Mouse (Mus musculus) kidney, adult 2 months (tissue): Measurements from ENCODE around the gene Sema4a. TPM values are rescaled to one million over a fixed set of nuclear protein-coding genes. Genes with fewer than 3 reads are reported as not detected.
A peak's percentile ranks its signal among the peaks of the same experiment; 100 is the strongest.

Experiments used
- DNase-seq: peaks from one replicate; pipeline ENCODE4 v3.0.0; 2021
- H3K27ac ChIP-seq: fragments of 200-500 bp; 2 replicates; pipeline ENCODE4 v1.5.1; 2012; ENCODE audit warnings: low read depth, low read length, control low read depth, inconsistent platforms; ENCODE audit not compliant: insufficient read depth
- H3K27me3 ChIP-seq: fragments of 200-500 bp; replicated peaks from 2 replicates; pipeline ENCODE4 v1.6.1; 2012; ENCODE audit warnings: mild to moderate bottlenecking, moderate library complexity, low read length, inconsistent platforms; ENCODE audit not compliant: control insufficient read depth, insufficient read depth
- H3K36me3 ChIP-seq: fragments of 200-500 bp; 2 replicates; pipeline ENCODE4 v1.6.1; 2012; ENCODE audit warnings: mild to moderate bottlenecking, moderate library complexity, low read length, inconsistent platforms; ENCODE audit not compliant: control insufficient read depth, insufficient read depth
- H3K4me1 ChIP-seq: fragments of 200-500 bp; 2 replicates; pipeline ENCODE4 v1.6.1; 2011; ENCODE audit warnings: low read length; ENCODE audit not compliant: control insufficient read depth, insufficient read depth
- H3K4me3 ChIP-seq: fragments of 200-500 bp; 2 replicates; pipeline ENCODE4 v1.5.1; 2011; ENCODE audit warnings: mild to moderate bottlenecking, low read depth, low read length, control low read depth; ENCODE audit not compliant: insufficient read depth
- CTCF ChIP-seq: fragments of 200-500 bp; conservative IDR thresholded peaks from 2 replicates; pipeline ENCODE4 v1.5.1; 2011; ENCODE audit warnings: low read depth, mild to moderate bottlenecking, control low read depth, low read length, moderate library complexity, mixed read lengths; ENCODE audit not compliant: insufficient read depth, insufficient read length
- POLR2A ChIP-seq: fragments of 200-500 bp; IDR thresholded peaks from one replicate; pipeline ENCODE4 v1.6.1; 2011; ENCODE audit warnings: low read depth, low read length, control low read depth
- WGBS: fragments of 180-500 bp; shearing (Covaris S2); methylation state at CpG from one replicate; pipeline ENCODE4 v1.1.7; 2018; 5-methylcytosine and 5-hydroxymethylcytosine counted together
- polyA plus RNA-seq: library from polyadenylated mRNA; depleted of rRNA; stranded (reverse); fragments of >200 nt; gene quantifications from 2 replicates; pipeline ENCODE4 v1.2.3, GENCODE M21; 2012

Sema4a gene
- polyA plus RNA-seq, 1 experiment: 176 TPM

DNA sequence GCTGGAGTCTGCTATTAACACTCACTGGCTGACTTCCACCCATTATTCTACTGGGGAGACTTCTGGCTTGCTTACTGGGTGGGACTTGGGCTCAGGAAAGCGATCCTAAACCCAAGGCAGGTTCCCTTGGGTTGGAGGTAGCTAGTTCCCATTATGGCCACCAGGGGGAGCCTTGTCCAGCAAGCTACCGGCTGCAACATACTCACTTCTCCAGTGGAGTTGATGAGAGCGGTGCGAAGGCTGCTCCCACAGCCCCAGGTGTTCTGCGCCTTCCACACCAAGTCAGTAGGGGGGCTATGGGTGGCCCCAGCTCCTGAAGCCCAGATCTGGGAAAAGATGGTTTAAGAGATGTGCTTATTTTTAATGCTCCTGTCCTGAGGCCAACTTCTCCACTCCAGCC, 22.6 kb upstream of the Sema4a start:
- no peaks in the 10 kb centered on the region; the same call in 1 of the 2 replicates for H3K36me3 ChIP-seq
- H3K27me3 ChIP-seq: no peaks in the 10 kb centered on the region
- no peak overlapping the region for H3K4me3 ChIP-seq
- peak; percentile 76 for DNase-seq
- 11% methylated on average over 5 of the region's 5 CpGs for WGBS
- no peak overlapping the region for H3K27ac ChIP-seq
- H3K4me1 ChIP-seq: no peaks in the 10 kb centered on the region; the same call in 1 of the 2 replicates
- TF ChIP-seq CTCF (peak; percentile 93), POLR2A (no peak)

DNA sequence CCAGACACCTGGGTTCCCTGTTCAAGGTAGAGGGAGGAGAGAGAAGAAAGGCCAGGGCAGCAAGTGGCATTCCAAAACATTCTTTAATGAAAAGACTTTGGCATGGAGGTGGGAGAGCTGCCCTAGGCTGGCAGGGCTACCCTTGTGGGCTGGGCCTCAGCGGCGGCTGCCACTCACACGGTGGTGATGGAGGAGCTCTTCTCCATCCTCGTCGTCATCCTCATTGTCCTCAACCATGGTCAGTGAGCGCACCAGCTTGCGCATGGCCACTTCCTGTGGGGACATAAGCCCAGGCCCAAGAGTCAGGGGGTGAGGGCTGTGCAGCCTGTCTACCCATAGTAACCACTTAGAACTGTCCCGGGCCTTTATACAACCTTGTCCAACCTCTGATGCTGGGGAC, 22.2 kb upstream of the Sema4a start:
- no peak for DNase-seq
- WGBS: 80% methylated on average over 8 of the region's 8 CpGs
- Histone ChIP-seq H3K4me1 (no peaks in the 10 kb centered on the region), H3K27ac (no peak overlapping the region), H3K27me3 (no peaks in the 10 kb centered on the region), H3K36me3 (no peaks in the 10 kb centered on the region; the same call in 1 of the 2 replicates), H3K4me3 (no peak overlapping the region)
- TF ChIP-seq CTCF (no peak), POLR2A (no peak)

DNA sequence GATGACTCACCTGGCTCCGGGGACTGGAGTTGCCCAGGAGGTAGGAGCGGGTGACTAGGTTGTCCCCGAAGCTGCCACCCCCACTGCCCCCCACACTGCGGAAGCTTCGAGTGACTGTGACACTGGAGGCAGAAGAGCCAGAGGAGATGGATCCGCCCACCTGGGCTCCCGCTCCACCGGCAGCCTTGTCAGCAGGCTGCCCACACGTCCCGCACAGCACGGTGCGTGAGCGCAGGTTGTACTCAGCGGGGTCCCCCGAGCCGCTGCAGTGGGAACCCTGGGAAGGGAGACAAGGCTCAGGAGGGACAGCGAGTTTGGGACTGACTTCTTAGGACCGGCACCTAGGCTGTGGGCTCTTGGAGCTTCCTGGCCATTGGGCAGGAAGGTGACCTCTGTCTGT, 21.4 kb upstream of the Sema4a start:
- H3K36me3 ChIP-seq: no peaks in the 10 kb centered on the region; the same call in 1 of the 2 replicates
- no peak overlapping the region for H3K27ac ChIP-seq
- H3K4me1 ChIP-seq: no peaks in the 10 kb centered on the region; the same call in 1 of the 2 replicates
- no peak for DNase-seq
- no peaks in the 10 kb centered on the region for H3K27me3 ChIP-seq
- TF ChIP-seq CTCF (no peak), POLR2A (no peak)
- no peak overlapping the region for H3K4me3 ChIP-seq
- 70% methylated on average over 18 of the region's 18 CpGs for WGBS

DNA sequence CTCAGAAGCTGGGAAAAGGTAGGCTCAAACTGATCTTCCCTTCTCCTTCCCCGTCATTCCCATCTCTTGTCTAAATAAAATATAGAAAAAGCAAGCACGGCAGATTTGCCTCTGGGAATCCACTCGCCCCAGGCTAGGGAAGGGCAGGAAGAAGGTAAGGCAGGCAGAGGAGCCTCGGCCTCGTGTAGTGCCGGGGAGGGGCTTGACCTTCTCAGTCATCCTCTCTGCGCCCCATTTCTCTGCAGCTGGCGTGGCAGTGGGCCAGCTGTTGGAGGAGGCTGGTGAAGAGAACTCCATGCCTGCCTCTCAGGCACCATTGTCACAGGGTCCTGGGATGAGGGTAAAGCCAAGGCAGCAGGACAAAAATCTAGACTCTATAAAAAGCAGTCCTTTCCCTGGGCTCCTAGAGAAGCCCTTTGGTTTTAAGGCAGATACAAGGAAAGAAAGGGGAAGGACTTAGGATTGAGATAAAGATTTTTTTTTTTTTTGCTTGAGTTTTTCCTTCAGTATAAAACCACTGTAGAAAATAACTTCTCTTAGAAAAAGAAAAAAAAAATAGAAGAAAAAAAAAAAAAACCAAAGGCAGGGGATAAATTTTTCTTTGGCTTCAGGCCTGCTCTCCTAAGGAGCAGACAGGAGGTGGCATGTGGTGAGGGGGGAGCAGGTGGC, 20.5 kb upstream of the Sema4a start:
- WGBS: 69% methylated on average over 8 of the region's 8 CpGs
- no peak for DNase-seq
- Histone ChIP-seq H3K4me1 (no peaks in the 10 kb centered on the region; the same call in 1 of the 2 replicates), H3K36me3 (no peaks in the 10 kb centered on the region; the same call in 1 of the 2 replicates), H3K27me3 (no peaks in the 10 kb centered on the region), H3K27ac (no peak overlapping the region), H3K4me3 (no peak overlapping the region)
- TF ChIP-seq POLR2A (no peak), CTCF (no peak)

DNA sequence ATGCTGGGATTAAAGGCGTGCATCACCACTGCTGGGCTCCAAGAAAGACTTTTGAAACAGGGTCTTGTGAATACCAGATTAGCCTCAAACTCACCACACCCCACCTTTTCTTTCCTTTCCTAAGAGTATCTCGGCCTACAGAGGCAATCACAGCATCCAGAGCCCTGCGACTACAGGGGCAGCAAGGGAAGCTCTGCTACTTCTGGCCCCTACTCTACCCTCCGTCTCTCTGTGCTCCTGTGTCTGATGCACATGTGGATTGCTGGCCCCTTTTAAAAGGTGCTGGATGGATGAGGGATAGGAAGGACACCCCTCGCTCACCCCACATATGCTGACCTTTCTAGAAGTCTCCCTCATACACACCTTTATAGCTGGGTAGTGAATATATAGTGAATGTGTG, 19.7 kb upstream of the Sema4a start:
- Histone ChIP-seq H3K4me1 (no peaks in the 10 kb centered on the region; the same call in 1 of the 2 replicates), H3K4me3 (no peak overlapping the region), H3K27me3 (no peaks in the 10 kb centered on the region), H3K36me3 (no peaks in the 10 kb centered on the region; the same call in 1 of the 2 replicates), H3K27ac (no peak overlapping the region)
- TF ChIP-seq POLR2A (no peak), CTCF (no peak)
- DNase-seq: no peak
- 95% methylated on average over 5 of the region's 5 CpGs for WGBS

DNA sequence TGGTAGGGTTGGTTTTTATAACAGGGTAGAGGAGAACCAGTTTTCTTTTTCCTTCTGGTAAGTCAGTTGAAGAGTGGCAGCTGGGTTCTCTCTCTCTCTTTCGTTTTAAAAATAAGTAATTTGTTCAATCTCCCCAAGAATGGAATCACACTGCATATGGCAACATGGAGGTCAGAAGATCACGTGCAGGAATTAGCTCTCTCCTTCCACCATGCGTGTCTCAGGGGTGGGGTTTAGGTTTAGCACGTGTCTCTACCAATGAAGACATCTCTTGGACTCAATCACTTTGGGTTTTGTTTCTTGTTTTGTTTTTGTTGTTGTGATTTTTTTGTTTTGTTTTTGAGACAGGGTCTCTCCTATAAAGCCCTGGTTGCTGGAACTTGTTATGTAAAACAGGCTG, 18.8 kb upstream of the Sema4a start:
- DNase-seq: no peak
- Histone ChIP-seq H3K36me3 (no peaks in the 10 kb centered on the region; the same call in 1 of the 2 replicates), H3K4me1 (no peaks in the 10 kb centered on the region; the same call in 1 of the 2 replicates), H3K4me3 (no peak overlapping the region), H3K27ac (no peak overlapping the region), H3K27me3 (no peaks in the 10 kb centered on the region)
- TF ChIP-seq CTCF: no peak
- no peak for TF ChIP-seq POLR2A
- WGBS: 73% methylated on average over 4 of the region's 4 CpGs

DNA sequence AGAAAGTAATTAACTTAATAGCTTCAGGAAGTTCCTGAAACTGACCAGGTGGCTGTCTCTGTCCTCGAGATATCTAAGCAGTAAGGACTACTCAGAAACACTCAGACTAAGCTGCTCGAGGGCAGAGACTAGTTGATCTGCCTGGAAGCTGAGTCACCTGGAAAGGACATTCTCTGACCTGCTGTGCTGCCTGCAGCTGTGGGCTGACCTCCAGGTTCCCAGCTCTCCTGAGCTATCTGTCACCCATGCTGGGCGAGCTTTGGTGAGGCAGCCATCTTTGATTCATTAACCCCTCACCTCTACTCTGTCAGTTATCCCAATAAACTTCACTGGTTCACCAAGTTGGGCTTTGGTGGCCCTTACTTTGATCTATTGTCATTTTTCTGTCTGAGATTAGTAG, 18.2 kb upstream of the Sema4a start:
- Histone ChIP-seq H3K27ac (no peak overlapping the region), H3K4me1 (no peaks in the 10 kb centered on the region; the same call in 1 of the 2 replicates), H3K36me3 (no peaks in the 10 kb centered on the region; the same call in 1 of the 2 replicates), H3K4me3 (no peak overlapping the region), H3K27me3 (no peaks in the 10 kb centered on the region)
- DNase-seq: no peak
- TF ChIP-seq CTCF: no peak
- TF ChIP-seq POLR2A: no peak
- 53% methylated on average over 3 of the region's 3 CpGs for WGBS
